Mouse (Mus musculus) embryonic facial prominence, embryonic 11.5 days (tissue): Measurements from ENCODE around the gene Ankrd45. TPM values are rescaled to one million over a fixed set of nuclear protein-coding genes. Genes with fewer than 3 reads are reported as not detected.
"Not testable (repeated sequence)": the region's sequence is repeated elsewhere in the genome, so short reads cannot be mapped to it uniquely, and the experiment has no call there.

Experiments
- ATAC-seq: fragments of 200-750 bp; cut with Nextera tagmentation; replicated peaks from 2 replicates; pipeline ENCODE4 v1.8.0; 2017; ENCODE audit warnings: low read depth; ENCODE audit not compliant: insufficient number of reproducible peaks, low FRiP score, low TSS enrichment
- DNase-seq: peaks from one replicate; pipeline ENCODE4 v3.0.0-alpha.2; 2015; ENCODE audit warnings: low spot score
- H3K27ac ChIP-seq: fragments of 300-500 bp; sonication (generic); replicated peaks from 2 replicates; pipeline ENCODE4 v1.5.1; 2014; ENCODE audit warnings: mild to moderate bottlenecking, low read depth, low read length, control low read depth
- H3K27me3 ChIP-seq: fragments of 300-500 bp; sonication (generic); 2 replicates; pipeline ENCODE4 v1.6.1; 2014; ENCODE audit warnings: mild to moderate bottlenecking, low read length, moderate library complexity, mixed read lengths; ENCODE audit not compliant: control insufficient read depth, insufficient read depth
- H3K36me3 ChIP-seq: fragments of 300-500 bp; sonication (generic); replicated peaks from 2 replicates; pipeline ENCODE4 v1.6.1; 2014; ENCODE audit warnings: low read depth, mild to moderate bottlenecking, low read length, moderate library complexity, mixed read lengths; ENCODE audit not compliant: control insufficient read depth, insufficient read depth
- H3K4me1 ChIP-seq: fragments of 300-500 bp; sonication (generic); 2 replicates; pipeline ENCODE4 v1.6.1; 2014; ENCODE audit warnings: low read length, mixed read lengths; ENCODE audit not compliant: control insufficient read depth, insufficient read depth
- H3K4me2 ChIP-seq: fragments of 300-500 bp; sonication (generic); 2 replicates; pipeline ENCODE4 v1.6.1; 2014; ENCODE audit warnings: low read depth, mild to moderate bottlenecking, control low read depth, low read length, moderate library complexity
- H3K4me3 ChIP-seq: fragments of 300-500 bp; sonication (generic); 2 replicates; pipeline ENCODE4 v1.5.1; 2014; ENCODE audit warnings: low read depth, low read length, control low read depth
- H3K9ac ChIP-seq: fragments of 300-500 bp; sonication (generic); replicated peaks from 2 replicates; pipeline ENCODE4 v1.6.1; 2014; ENCODE audit warnings: mild to moderate bottlenecking, control low read depth, low read length
- H3K9me3 ChIP-seq: fragments of 300-500 bp; sonication (generic); replicated peaks from 2 replicates; pipeline ENCODE4 v1.6.1; 2016; ENCODE audit warnings: mild to moderate bottlenecking, low read length, inconsistent platforms, mixed read lengths; ENCODE audit not compliant: control insufficient read depth
- WGBS: fragments of 180-500 bp; shearing (Covaris S2); extraction: QIAGEN DNeasy Blood & Tissue Kit; methylation state at CpG from one replicate; pipeline ENCODE4 v1.1.7; 2014; 5-methylcytosine and 5-hydroxymethylcytosine counted together
- polyA plus RNA-seq: library from polyadenylated mRNA; unstranded; fragments of >200 nt; fragmentation: Nextera tagmentation; extraction: Ambion mirVana; gene quantifications from 2 replicates; pipeline ENCODE4 v1.2.1, GENCODE M21; 2014

The Ankrd45 gene
- polyA plus RNA-seq, 1 experiment from 2014 or later = 5.0 TPM

DNA sequence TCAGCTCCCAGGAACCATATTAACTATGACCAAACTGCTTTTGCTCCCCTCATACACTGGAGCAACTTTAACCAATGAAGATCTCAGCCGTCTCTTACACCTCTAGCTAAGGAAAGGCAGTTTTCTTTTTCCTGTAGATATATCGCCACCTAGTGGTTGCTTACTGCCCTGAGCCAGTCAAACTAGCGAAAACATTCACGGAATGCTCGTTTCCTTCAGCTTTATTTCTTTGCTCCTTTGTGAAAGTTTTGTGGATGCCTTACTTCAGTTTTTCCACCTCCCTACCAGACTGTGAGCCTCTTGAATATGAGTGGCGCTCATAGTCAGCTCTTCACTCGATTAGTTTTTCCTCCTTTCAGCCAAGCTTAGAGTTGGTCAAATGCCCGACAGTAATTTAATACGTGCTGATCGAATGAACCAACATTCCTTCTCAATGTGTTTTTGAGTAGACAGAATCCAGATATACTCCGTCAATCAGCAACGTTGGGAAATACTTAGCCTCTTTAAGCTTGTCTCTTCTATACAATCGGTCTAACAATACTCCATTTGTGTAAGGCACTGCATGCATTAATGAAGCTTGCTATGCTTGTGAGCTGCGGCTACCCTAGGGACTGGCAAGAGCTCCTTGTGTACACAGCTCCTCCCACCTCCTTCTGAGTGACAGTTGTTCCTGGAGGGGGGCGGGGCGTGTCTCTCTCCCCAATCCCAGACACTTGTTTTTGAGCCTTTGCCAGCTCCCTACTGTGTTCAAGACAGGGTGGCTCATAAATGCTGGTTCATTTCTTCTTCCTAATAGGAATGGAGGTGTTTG is 53.3 kb downstream of the Ankrd45 start:
- ATAC-seq (peak; percentile 98), DNase-seq (peak; percentile 94)
- Histone ChIP-seq H3K36me3 (no peaks in the 10 kb centered on the region), H3K4me1 (no peaks in the 10 kb centered on the region), H3K27me3 (no peaks in the 10 kb centered on the region), H3K27ac (0 out of 2 replicates have a peak overlapping the region, but pooled peaks have one; percentile 36), H3K9me3 (no peaks in the 10 kb centered on the region), H3K4me3 (peak overlapping the region; percentile 33), H3K4me2 (peak overlapping the region; percentile 46), H3K9ac (peak overlapping the region; percentile 46; the same call in 1 of the 2 replicates)
- WGBS = under 1% methylated on average over 16 of the region's 16 CpGs

- not testable (repeated sequence) for H3K9ac ChIP-seq, H3K4me1 ChIP-seq, H3K27ac ChIP-seq, H3K36me3 ChIP-seq, DNase-seq, ATAC-seq, H3K9me3 ChIP-seq, H3K4me3 ChIP-seq, H3K27me3 ChIP-seq
- H3K4me2 ChIP-seq = peak overlapping the region; percentile 46; the same call in 1 of the 2 replicates
- WGBS = 61% methylated on average over 11 of the region's 11 CpGs
Measured at GRCm38 (mm10) chr1:161196364-161196763, 53.9 kb downstream of the Ankrd45 start.

DNA sequence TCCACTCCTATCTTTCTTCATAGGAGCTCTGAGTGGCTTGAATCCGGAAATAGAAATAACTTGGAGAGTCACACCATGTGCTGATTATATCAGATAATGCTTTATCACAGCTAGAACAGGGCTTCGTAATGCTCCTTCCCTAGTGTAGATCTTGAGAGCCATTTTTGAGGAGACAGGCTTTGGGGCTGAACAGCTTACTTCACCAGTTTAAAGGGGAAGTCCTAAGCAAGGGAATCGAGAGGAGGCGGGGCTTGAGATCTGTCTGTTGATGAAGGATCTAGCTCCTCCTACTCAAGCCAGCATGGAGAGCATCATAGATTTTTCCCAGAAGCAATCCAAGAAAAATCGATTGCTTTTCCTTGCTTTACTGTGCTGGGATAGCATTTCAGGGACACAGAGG is 57.4 kb downstream of the Ankrd45 start:
- no peaks in the 10 kb centered on the region for H3K4me1 ChIP-seq
- no peak for ATAC-seq

GRCm38 (mm10) chr1:161214465-161214864 is 72.0 kb downstream of the Ankrd45 start:
- no peak overlapping the region for H3K27ac ChIP-seq
- no peak for ATAC-seq
- H3K4me2 ChIP-seq = no peak overlapping the region
- H3K36me3 ChIP-seq = no peaks in the 10 kb centered on the region
- WGBS = 35% methylated on average over 4 of the region's 4 CpGs
- no peak for DNase-seq
- H3K27me3 ChIP-seq = no peaks in the 10 kb centered on the region
- H3K9me3 ChIP-seq = no peaks in the 10 kb centered on the region
- no peak overlapping the region for H3K9ac ChIP-seq
- no peak overlapping the region for H3K4me3 ChIP-seq
- H3K4me1 ChIP-seq = no peaks in the 10 kb centered on the region

More for the DNA sequence above, 57.4 kb downstream of the Ankrd45 start:
- Histone ChIP-seq H3K9me3 (no peaks in the 10 kb centered on the region), H3K27ac (no peak overlapping the region), H3K9ac (no peak overlapping the region), H3K4me2 (no peak overlapping the region), H3K4me3 (no peak overlapping the region), H3K36me3 (no peaks in the 10 kb centered on the region), H3K27me3 (no peaks in the 10 kb centered on the region)
- DNase-seq = no peak
- 77% methylated on average over 5 of the region's 5 CpGs for WGBS

DNA sequence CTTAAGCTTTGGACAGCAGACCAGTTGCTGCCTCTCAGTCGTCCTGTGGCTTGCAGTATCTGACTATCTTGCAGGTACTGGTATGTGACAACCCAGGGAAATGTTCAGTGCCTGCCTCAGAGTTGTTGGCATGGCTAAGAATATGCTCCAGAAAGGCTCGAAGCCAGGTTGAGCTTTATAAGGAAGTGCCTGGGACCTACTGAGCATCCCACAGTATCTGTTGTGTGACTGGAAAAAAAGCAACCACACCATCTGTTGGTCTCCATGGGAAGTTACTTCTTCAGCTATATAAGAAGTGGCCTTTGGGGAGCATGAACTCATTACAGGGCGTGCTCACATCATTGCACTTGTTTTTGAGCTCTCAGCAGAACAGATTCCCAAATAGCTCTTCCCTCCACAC is 77.3 kb downstream of the Ankrd45 start:
- WGBS = 66% methylated on average over 3 of the region's 3 CpGs
- Histone ChIP-seq H3K4me2 (no peak overlapping the region), H3K27me3 (no peaks in the 10 kb centered on the region), H3K27ac (no peak overlapping the region), H3K4me3 (no peak overlapping the region), H3K9me3 (no peaks in the 10 kb centered on the region), H3K4me1 (no peaks in the 10 kb centered on the region), H3K9ac (no peak overlapping the region), H3K36me3 (no peaks in the 10 kb centered on the region)
- no peak for ATAC-seq
- DNase-seq = no peak

Other genes starting within 250 kb of the Ankrd45 start
- gene Rc3h1, start 236.3 kb upstream of the Ankrd45 start, polyA plus RNA-seq = 8.2 and 8.4 TPM in 2 replicates
- 1.7 and 1.9 TPM in 2 replicates for gene Serpinc1, start 164.1 kb upstream of the Ankrd45 start, polyA plus RNA-seq
- 8.3 and 10.7 TPM in 2 replicates for gene Zbtb37, start 107.8 kb upstream of the Ankrd45 start, polyA plus RNA-seq
- gene Dars2, start 72.0 kb upstream of the Ankrd45 start, polyA plus RNA-seq = 48.7 and 53.9 TPM in 2 replicates
- 43.3 and 46.8 TPM in 2 replicates for gene Cenpl, start 72.0 kb upstream of the Ankrd45 start, polyA plus RNA-seq
- 19.7 and 22.3 TPM in 2 replicates for gene Klhl20, start 11.2 kb upstream of the Ankrd45 start, polyA plus RNA-seq
- not detected in 2 replicates for gene Tex50, start 16.6 kb downstream of the Ankrd45 start, polyA plus RNA-seq
- 642 and 648 TPM in 2 replicates for gene Prdx6, start 108.5 kb downstream of the Ankrd45 start, polyA plus RNA-seq